Mouse (Mus musculus) heart, embryonic 11.5 days (tissue): ENCODE measurements around the gene Cbs. TPM values are rescaled to one million over a fixed set of nuclear protein-coding genes. Genes with fewer than 3 reads are reported as not detected.

ENCODE experiments used
- ATAC-seq: fragments of 200-750 bp; cut with Nextera tagmentation; replicated peaks from 2 replicates; pipeline ENCODE4 v1.8.0; 2017; ENCODE audit warnings: moderate library complexity; ENCODE audit not compliant: insufficient number of reproducible peaks, low FRiP score, low TSS enrichment
- H3K27ac ChIP-seq: fragments of 300-500 bp; sonication (generic); 2 replicates; pipeline ENCODE4 v1.5.1; 2014; ENCODE audit warnings: mild to moderate bottlenecking, low read depth, low read length
- H3K27me3 ChIP-seq: fragments of 300-500 bp; sonication (generic); 2 replicates; pipeline ENCODE4 v1.6.1; 2014; ENCODE audit warnings: mild to moderate bottlenecking, low read length, mixed read lengths; ENCODE audit not compliant: control insufficient read depth, insufficient read depth
- H3K36me3 ChIP-seq: fragments of 300-500 bp; sonication (generic); 2 replicates; pipeline ENCODE4 v1.6.1; 2014; ENCODE audit warnings: mild to moderate bottlenecking, low read length, moderate library complexity, mixed read lengths; ENCODE audit not compliant: control insufficient read depth, insufficient read depth
- H3K4me1 ChIP-seq: fragments of 300-500 bp; sonication (generic); 2 replicates; pipeline ENCODE4 v1.6.1; 2014; ENCODE audit warnings: low read length; ENCODE audit not compliant: control insufficient read depth, insufficient read depth
- H3K4me2 ChIP-seq: fragments of 300-500 bp; sonication (generic); 2 replicates; pipeline ENCODE4 v1.6.1; 2014; ENCODE audit warnings: mild to moderate bottlenecking, moderate library complexity
- H3K4me3 ChIP-seq: fragments of 300-500 bp; sonication (generic); 2 replicates; pipeline ENCODE4 v1.5.1; 2014; ENCODE audit warnings: low read depth, low read length
- H3K9ac ChIP-seq: fragments of 300-500 bp; sonication (generic); 2 replicates; pipeline ENCODE4 v1.6.1; 2014; ENCODE audit warnings: mild to moderate bottlenecking, low read depth, low read length, moderate library complexity
- H3K9me3 ChIP-seq: fragments of 300-500 bp; sonication (generic); replicated peaks from 2 replicates; pipeline ENCODE4 v1.6.1; 2016; ENCODE audit warnings: low read length; ENCODE audit not compliant: control insufficient read depth
- WGBS: fragments of 180-500 bp; shearing (Covaris S2); extraction: QIAGEN DNeasy Blood & Tissue Kit; methylation state at CpG from one replicate; pipeline ENCODE4 v1.1.7; 2014; ENCODE audit not compliant: insufficient replicate concordance; 5-methylcytosine and 5-hydroxymethylcytosine counted together
- polyA plus RNA-seq: library from polyadenylated mRNA; unstranded; fragments of >200 nt; fragmentation: Nextera tagmentation; extraction: Ambion mirVana; gene quantifications from 2 replicates; pipeline ENCODE4 v1.2.1, GENCODE M21; 2014

Gene Cbs
- polyA plus RNA-seq, 1 experiment from 2014 or later, result 0.63 TPM

DNA sequence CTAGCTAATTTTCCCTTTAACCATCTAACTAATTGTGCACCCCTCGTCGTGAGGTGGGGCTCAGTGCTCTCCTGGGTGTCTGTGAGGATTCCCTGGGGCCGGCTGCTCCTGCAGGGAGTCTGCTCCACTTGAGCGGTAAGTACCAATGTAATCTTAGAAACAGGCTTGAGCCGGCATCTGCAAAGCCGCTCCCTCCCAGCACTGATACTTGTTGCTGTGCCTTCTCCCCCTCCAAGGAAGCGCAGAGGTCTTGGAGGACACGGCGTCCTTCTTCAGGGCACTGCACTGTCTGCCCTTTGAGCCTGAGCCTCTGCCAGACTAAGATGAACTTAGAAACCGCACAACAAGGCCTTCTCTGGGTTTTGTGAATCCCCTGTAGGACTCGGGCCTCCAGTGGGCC, 46.2 kb downstream of the Cbs start:
- H3K36me3 ChIP-seq, result peaks cover 2% of the 10 kb centered on the region; the same call in 1 of the 2 replicates
- H3K27ac ChIP-seq, result no peak overlapping the region
- H3K4me1 ChIP-seq, result peaks cover 6% of the 10 kb centered on the region; the same call in 1 of the 2 replicates
- WGBS, result 71% methylated on average over 11 of the region's 11 CpGs
- H3K4me3 ChIP-seq, result no peak overlapping the region
- H3K4me2 ChIP-seq, result no peak overlapping the region
- no peaks in the 10 kb centered on the region for H3K9me3 ChIP-seq
- no peak for ATAC-seq
- H3K27me3 ChIP-seq, result no peaks in the 10 kb centered on the region
- no peak overlapping the region for H3K9ac ChIP-seq

DNA sequence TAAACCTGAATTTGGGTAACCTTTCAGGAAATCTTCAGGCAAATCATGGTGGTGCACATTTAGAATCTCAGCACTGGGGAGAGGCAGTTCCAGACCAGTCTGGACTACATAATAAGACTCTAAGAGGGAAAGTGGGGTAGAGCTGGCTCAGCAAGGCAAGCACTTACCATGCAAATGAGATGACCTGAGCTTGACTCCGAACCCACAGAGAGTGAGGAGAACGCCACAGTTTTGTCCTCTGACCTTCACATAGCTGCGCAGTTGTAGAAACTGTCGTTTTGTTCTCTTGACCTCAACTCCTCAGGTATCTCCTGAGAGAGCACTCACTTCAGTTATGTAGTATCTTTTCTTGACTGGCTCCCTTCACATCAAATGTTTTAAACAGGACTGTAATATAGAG, 48.3 kb downstream of the Cbs start:
- 65% methylated on average over 4 of the region's 4 CpGs for WGBS
- Histone ChIP-seq H3K27me3 (no peaks in the 10 kb centered on the region), H3K9ac (no peak overlapping the region), H3K4me2 (no peak overlapping the region), H3K36me3 (peaks cover 2% of the 10 kb centered on the region; the same call in 1 of the 2 replicates), H3K4me1 (peaks cover 6% of the 10 kb centered on the region; the same call in 1 of the 2 replicates), H3K27ac (no peak overlapping the region), H3K9me3 (no peaks in the 10 kb centered on the region), H3K4me3 (no peak overlapping the region)
- no peak for ATAC-seq

DNA sequence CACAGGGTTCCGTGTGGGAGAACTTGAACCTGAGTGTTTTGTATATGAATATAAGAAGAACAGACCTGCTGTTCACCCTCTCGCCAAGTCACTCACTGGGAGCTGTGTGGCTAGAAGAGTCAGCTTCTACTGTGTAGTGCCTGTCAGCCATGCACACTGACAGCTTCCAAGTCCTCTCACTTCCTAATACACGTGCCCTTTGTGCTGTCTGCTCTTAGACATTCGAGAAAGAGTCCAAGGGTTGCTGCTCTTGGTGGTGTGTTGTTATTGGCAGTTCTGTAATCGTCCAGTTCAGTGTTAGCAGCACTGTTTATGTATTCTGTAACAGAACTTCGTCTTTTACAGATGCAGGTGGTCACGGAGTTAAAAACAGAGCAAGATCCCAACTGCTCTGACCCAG, 48.9 kb downstream of the Cbs start:
- Histone ChIP-seq H3K36me3 (peaks cover 2% of the 10 kb centered on the region; the same call in 1 of the 2 replicates), H3K4me2 (no peak overlapping the region), H3K4me3 (no peak overlapping the region), H3K27me3 (no peaks in the 10 kb centered on the region), H3K27ac (no peak overlapping the region), H3K4me1 (peaks cover 6% of the 10 kb centered on the region; the same call in 1 of the 2 replicates), H3K9me3 (no peaks in the 10 kb centered on the region), H3K9ac (no peak overlapping the region)
- no peak for ATAC-seq
- WGBS, result 63% methylated on average over 7 of the region's 7 CpGs

DNA sequence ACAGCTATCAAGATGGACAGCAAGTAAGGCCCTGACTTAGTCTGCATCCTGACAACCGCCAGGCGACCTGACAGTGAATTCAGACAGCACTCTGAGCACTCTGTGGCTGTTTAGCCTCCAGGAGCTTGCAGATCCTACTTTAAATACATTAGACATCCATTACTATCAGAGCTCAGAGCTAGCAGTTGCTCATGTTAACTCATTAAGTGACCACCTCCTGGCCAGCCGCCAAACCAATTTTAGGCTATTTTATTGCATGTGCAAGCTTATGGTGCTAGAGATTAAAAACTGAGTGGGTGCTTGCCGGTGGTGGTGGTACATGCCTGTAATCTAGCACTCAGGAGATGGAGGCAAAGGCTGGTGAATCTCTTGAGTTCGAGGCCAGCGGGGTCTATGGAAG, 53.3 kb downstream of the Cbs start:
- 71% methylated on average over 6 of the region's 6 CpGs for WGBS
- Histone ChIP-seq H3K27ac (no peak overlapping the region), H3K9ac (no peak overlapping the region), H3K27me3 (no peaks in the 10 kb centered on the region), H3K4me3 (no peak overlapping the region), H3K4me2 (no peak overlapping the region), H3K9me3 (no peaks in the 10 kb centered on the region), H3K36me3 (no peaks in the 10 kb centered on the region), H3K4me1 (peaks cover 5% of the 10 kb centered on the region; the same call in 1 of the 2 replicates)
- ATAC-seq, result no peak

DNA sequence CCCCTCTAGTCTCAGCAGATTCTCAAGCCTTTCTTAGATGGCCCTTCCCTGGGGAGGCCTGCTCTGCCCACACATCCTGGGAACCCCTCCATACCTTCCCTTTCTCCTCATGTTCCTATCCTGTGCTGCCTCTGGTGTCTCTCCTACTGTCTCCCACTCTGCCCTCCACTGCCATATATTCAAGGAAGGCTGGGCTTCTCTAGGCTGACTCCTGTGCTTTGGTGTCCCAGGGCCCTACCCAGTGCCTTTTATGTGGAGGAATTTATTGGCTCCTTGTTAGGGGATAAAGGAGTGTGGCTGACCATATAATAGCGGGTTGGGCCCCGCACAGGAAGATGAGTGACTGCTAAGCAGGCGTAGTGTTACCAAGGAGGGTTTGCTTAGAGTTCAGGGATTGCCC, 53.9 kb downstream of the Cbs start:
- H3K4me2 ChIP-seq, result no peak overlapping the region
- H3K36me3 ChIP-seq, result no peaks in the 10 kb centered on the region
- no peak overlapping the region for H3K27ac ChIP-seq
- H3K9ac ChIP-seq, result no peak overlapping the region
- H3K27me3 ChIP-seq, result no peaks in the 10 kb centered on the region
- no peak overlapping the region for H3K4me3 ChIP-seq
- 87% methylated on average over 3 of the region's 3 CpGs for WGBS
- no peaks in the 10 kb centered on the region for H3K9me3 ChIP-seq
- H3K4me1 ChIP-seq, result no peaks in the 10 kb centered on the region; the same call in 1 of the 2 replicates
- no peak for ATAC-seq

DNA sequence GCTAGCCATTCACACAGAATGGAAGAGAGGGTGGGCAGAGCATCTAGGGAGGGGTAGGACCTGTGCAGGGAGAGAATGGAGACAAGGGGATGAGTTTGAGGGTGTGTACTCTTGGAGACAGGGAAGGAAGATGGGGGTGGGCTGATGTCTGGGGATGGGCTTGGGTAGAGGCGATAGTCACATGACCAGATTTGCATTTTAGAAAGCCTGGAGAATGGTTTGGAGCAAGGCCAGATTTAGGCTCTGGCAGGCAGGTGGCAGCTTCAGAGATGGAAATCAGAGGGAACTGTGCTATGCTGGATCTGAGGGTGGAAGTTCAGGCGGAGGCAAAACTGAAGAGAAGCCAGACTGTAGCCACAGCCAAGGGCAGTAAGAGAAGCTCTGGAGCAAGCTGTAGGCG, 56.7 kb downstream of the Cbs start:
- H3K27me3 ChIP-seq, result no peaks in the 10 kb centered on the region
- H3K36me3 ChIP-seq, result no peaks in the 10 kb centered on the region
- H3K27ac ChIP-seq, result no peak overlapping the region
- no peaks in the 10 kb centered on the region for H3K9me3 ChIP-seq
- H3K9ac ChIP-seq, result no peak overlapping the region
- H3K4me3 ChIP-seq, result no peak overlapping the region
- H3K4me2 ChIP-seq, result no peak overlapping the region
- no peak for ATAC-seq
- WGBS, result 74% methylated on average over 3 of the region's 3 CpGs
- peaks cover 5% of the 10 kb centered on the region; the same call in 1 of the 2 replicates for H3K4me1 ChIP-seq

DNA sequence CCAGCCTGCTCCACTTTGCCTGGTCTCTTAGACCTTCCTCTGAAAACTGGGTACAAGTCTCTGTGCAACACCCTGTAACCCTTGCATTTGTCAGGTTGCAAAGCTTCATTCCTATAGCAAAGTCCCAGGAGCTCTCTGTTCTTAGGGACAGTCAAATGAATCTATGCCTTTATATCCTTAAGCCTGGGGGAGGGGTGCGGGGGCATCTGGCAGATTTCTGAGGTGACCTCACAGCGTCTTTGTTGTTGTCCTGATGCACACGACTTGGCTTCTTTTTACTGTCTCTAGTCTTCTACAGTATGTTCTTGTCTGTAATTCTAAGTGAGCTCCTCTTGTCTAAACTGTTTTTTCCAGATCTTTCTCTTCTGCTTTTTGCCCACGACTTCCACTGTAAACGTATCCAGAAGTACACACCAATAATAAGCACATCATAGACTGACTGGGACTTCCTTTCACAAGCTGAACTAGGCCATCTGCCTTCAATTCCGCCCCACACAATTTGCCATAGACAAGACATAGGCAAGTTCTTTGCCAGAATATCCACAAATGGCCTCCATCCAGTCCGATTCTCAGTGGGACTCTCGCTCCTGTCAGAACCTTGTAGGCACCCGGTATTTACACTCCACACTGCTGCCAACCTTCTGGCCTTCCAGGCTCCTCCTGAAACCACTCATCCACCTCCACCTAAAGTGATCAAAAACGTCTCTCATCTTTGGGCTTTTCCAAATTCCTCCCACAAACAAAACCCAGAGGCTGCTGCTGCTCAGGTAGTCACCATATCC, 60.5 kb downstream of the Cbs start:
- Histone ChIP-seq H3K4me2 (no peak overlapping the region), H3K4me1 (peaks cover 8% of the 10 kb centered on the region; the same call in 1 of the 2 replicates), H3K4me3 (no peak overlapping the region), H3K9ac (no peak overlapping the region), H3K27ac (no peak overlapping the region), H3K36me3 (no peaks in the 10 kb centered on the region), H3K27me3 (no peaks in the 10 kb centered on the region), H3K9me3 (no peaks in the 10 kb centered on the region)
- ATAC-seq, result no peak
- 84% methylated on average over 10 of the region's 10 CpGs for WGBS

DNA sequence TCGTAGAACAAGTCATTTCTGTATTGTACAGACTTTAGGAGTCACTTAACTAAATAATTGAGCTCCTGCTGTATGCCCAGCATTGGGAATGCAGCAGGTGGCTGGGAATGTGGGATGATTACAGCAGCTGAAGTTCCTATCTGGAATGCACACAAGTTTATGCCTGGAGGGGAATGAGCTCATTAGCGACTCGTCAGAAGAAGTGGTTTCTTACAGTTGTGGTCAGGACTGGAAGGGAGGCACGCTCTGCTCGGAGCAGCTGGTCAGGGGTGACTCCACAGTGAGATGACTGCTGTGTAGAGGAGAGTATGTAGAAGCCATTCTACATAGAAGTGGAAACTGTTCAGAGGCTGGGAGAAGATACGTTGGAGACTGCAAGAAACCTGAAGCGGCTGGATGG, 62.4 kb downstream of the Cbs start:
- no peak for ATAC-seq
- 64% methylated on average over 7 of the region's 7 CpGs for WGBS
- Histone ChIP-seq H3K27me3 (no peaks in the 10 kb centered on the region), H3K4me2 (no peak overlapping the region), H3K4me1 (peaks cover 18% of the 10 kb centered on the region), H3K4me3 (no peak overlapping the region), H3K9me3 (no peaks in the 10 kb centered on the region), H3K27ac (no peak overlapping the region), H3K36me3 (no peaks in the 10 kb centered on the region), H3K9ac (no peak overlapping the region)

DNA sequence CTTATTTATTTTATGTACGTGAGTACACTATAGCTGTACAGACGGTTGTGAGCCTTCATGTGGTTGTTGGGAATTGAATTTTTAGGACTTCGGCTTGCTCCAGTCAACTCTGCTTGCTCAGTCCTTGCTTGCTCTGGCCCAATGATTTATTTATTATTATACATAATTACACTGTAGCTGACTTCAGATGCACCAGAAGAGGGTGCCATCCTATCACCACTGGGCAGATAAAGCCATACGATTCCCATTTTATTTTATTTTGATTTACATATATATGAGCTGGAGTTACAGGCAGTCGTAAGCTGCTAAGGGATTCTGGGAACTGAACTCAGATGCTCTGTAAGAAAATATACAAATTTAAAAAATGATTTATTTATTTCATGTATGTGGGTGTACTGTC, 65.3 kb downstream of the Cbs start:
- peaks cover 29% of the 10 kb centered on the region for H3K4me1 ChIP-seq
- H3K9ac ChIP-seq, result no peak overlapping the region
- no peak overlapping the region for H3K4me3 ChIP-seq
- H3K27ac ChIP-seq, result no peak overlapping the region
- no peak overlapping the region for H3K4me2 ChIP-seq
- WGBS, result 85% methylated on average over 5 of the region's 5 CpGs
- no peaks in the 10 kb centered on the region for H3K36me3 ChIP-seq
- no peaks in the 10 kb centered on the region for H3K27me3 ChIP-seq
- no peak for ATAC-seq
- H3K9me3 ChIP-seq, result no peaks in the 10 kb centered on the region
